Mouse (Mus musculus): ENCODE data around the gene Sync.
A peak's percentile ranks its signal among the peaks of the same experiment; 100 is the strongest.

The Sync gene

DNA sequence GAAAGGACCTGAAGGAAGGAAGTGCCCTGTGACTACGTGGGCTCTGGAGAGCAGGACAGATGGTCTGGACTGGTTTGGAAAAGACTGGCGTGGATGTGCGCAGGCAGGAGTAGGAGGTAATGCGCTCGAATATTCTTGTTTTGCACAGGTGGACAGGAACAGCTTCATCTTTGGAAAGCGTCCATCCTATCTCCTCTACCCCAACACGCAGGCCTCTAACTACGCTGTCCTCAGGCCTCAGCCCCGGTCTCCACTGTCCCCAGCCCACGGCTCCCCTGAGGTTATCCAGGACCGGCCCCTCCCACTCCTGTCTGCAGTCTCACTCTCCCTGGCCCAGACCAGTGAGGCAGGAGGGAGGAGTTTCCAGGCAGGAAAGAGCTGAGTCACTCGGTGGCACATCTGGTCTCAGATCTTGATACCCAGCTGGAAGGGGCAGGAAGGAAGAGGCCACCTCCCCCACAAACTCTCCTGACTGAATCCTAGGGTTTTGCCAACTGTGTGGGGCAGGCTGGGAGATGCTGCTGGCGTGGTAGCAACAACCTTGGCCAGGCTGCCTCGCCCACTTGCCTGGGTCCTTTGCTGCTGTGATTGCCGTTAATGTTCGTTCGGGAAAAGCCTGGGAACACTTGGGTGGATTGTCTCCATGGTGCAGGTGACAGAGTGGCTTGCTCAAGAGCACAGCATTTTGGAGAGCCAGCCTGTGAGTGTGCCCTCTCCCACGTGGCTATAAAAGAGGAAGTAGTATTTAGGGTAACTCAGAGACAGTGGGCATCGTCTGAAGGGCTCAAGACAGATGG, 24.0 kb upstream of the Sync start:
- DNase-seq, result peak; percentile 65

GRCm38 (mm10) chr4:129266191-129266590, 21.2 kb upstream of the Sync start:
- DNase-seq, result no peak

DNA sequence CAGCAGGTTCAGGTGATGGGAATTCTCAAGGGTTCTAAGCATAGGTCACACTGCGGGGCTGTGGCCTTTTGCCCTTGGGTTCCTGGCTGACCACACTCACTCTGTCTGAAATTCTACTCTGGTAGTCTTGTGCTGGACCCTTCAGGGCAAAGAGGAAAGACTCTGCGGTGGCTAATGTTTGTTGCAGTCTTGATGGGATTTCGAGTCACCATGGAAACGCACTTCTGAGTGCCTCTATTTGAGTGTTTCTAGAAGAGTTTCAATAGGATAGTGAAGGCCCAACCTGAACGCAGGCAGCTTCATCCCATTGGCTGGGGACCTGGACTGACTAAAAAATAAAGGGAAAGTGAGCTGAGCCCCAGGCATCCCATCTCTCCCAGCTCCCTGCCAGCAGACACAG, 20.6 kb upstream of the Sync start:
- DNase-seq, result no peak

- no peak for DNase-seq
Measured at GRCm38 (mm10) chr4:129268698-129269097, 18.7 kb upstream of the Sync start.

DNA sequence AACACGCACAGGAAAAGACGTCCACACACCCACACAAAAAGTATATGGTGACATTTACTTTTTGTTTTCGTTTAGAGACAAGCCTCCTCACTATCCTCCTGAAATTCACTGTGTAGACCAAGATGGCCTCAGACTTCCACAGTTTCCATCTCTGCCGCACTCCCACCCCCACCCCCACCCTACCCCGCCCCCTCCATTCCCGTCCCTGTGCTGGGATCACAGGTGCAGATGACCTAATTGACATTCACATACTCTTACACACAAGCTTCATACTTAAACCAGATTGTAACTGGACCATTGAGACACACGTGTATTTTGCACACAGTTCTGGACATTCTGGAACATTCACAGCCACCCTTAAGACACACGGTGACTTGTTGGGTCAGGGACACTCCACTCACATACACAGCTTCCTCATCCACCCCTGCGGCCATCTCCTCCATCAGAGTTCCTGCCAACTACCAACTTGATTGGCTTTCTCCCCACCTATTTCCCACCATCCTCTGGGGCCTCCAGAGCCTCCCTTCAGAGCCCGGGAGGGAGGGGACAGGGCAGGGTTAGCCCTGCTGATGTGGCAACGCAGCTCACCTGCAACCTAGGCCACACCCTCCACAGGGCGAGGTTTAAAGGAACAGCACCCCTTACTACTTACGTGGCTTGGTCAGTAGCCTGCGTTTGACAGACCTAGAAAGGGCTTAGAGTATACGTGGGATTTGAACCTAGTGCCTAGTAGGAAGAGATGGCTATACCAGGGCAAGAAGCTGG, 15.2 kb upstream of the Sync start:
- DNase-seq, result no peak

- no peak for DNase-seq
Measured at GRCm38 (mm10) chr4:129272756-129273046, 14.7 kb upstream of the Sync start.

DNA sequence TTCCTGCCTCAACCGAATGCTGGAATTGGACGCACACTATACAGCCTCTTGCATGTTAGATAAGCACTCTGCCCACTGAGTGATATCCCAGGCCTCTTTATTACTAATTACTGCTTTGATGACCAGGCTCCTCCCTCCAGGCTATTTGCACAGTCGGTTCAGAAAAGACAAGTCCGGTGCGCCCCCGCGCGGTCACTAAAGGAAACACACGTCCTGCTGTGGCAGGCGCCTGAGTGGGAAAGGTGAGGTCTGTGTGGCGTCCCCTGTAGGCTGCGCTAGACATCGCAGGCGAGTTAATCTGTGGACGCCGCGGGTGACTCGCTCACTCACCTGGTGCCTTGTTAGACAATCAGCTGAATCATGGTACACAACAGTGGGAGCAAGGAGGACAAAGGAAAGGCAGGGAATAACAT, 11.0 kb upstream of the Sync start:
- peak; percentile 93 for DNase-seq

DNA sequence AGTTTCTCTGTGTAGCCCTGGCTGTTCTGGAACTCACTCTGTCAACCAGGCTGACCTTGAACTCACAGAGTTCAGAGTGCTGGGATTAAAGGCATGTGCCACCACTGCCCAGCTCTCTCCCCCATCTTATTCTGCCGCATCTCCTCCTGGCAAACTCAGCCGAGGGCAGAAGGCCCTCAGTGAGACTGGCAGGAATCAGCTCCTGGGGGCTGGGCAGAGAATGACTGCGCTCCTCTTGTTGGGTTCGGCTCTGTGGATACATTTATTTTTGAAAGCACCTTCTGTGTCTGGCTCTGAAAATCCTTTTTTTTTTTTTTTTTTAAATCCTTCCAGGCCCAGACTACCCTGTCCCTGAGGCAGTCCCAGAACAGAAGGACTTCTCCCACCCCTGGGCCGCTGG, 4.6 kb upstream of the Sync start:
- DNase-seq, result no peak

DNA sequence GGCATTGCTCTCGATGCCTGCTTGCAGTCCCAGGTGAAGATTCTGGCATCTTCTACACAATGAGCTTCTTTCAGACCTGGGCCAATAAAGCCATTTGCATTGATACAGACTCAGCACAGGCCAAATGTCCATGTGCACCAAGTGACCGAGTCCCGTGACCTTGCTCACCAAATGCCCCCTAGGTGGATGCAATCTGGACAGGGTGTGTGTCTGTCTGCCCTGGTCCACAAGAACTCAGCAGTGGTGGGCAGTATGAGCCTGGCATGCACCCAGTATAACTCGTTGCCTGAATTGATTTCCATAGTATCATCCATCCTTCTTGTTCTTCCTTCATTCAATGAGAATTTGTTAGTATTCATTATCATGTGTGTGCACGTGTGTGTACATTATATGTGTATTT, 4.2 kb upstream of the Sync start:
- no peak for DNase-seq

- no peak for DNase-seq
Measured at GRCm38 (mm10) chr4:129284685-129285084, 2.7 kb upstream of the Sync start.

DNA sequence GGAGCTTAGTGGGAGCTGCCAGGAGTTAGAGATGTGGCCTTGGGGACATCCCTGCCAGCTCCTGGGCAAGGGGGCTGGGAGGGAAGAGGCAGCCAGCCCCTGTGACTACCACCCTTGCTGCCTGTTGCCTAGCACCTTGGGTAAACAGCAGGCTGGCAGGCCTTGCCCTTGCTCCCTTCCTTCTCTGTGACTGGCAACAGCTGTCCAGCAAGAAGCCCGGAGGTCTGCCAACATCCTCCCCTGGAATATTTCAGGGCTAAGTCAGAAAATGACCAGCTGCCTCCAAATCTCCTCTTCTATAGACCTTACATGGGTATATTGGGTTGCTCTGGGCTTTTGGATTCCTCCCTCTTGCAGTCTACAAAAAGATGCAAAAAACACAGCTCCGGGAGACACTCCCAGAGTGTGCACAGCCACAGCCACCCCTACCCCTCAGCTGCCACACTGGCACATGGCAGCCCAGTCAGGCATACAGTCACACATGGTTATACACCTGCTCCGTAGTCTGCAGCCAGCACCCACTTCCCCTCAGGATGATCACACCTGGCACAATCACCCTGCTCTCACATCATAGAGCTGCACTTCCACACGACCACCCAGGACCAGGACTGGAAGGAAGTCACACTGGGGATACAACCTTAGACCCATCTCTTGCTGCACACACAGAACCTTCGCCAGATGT, 1.3 kb upstream of the Sync start:
- no peak for DNase-seq

DNA sequence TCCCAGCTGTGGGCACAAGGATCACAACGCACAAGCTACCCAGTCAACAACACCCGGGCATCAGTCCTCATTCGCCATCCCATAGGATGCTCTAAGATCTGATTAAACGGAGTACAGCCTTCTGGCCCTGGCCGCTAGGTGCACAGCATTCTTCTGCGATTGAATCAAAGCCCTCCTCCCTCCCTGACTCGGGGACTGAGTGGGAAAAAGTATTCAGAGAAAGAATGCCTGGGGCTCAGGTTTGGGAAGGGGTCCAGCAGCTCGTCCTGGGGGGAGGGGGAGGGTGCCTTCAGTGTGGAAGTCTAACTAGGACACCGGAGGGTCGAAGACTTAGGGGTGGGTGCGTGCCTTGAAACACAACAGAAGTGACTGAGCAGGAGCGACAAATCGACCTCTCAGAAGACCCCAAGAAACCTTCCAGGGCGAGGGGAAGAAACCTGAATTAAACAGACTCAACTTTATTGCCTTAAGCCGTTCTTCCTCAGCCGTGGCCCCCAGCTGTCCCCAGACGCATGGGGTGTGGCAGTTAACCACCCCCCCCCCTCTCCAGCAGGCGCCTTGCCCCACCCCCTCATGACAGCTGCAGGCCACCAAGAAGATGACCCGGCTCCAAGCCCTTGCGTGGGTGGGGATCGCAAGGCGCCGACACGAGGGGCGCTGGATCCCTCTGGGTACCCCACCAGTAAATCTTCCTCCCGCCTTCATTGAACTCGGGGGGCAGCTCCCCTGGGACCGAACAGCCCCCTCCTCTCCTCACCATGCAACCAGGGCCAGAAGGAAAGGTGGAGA, 540 bp upstream of the Sync start:
- DNase-seq, result no peak

GRCm38 (mm10) chr4:129288067-129288466, 650 bp downstream of the Sync start:
- DNase-seq, result no peak

DNA sequence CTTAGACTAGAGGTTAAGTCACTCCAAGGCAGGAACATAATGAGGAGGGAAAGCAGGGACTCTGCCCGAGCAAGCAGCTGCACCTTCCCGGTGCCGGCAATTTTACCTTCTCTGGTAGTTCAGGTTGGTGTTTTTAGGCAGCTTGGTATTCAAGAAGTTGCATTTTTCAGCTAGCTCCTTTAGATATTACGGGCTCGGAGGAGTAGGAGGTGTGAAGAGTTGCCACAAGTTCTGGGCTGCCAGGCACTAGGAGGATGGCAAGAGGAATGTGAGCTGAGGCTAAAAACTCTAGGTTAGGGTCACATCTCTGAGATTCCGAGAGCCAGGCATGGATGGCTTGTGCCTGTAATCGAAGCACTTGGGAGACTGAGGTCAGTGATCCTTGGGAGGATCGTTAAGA, 2.3 kb downstream of the Sync start:
- no peak for DNase-seq

DNA sequence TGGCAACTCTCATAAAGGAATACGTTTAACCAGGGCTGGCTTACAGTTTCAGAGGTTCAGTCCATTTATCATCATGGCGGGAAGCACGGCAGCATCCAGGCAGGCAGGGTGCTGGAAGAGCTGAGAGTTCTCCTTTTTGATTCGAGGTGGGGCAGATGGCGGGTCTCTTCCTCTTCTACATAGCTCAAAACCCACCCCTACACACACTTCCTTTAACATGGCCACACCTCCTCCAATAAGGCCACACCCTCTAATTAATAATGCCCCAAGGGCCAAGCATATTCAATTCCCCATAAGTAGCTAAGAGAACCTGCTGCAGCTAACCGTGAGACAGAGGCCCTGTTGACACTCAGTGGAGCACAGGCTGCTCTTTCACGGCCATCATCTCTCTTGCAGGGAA, 5.4 kb downstream of the Sync start:
- no peak for DNase-seq

GRCm38 (mm10) chr4:129293702-129294101, 6.3 kb downstream of the Sync start:
- no peak for DNase-seq

- no peak for DNase-seq
Measured at GRCm38 (mm10) chr4:129295188-129295587, 7.8 kb downstream of the Sync start.

DNA sequence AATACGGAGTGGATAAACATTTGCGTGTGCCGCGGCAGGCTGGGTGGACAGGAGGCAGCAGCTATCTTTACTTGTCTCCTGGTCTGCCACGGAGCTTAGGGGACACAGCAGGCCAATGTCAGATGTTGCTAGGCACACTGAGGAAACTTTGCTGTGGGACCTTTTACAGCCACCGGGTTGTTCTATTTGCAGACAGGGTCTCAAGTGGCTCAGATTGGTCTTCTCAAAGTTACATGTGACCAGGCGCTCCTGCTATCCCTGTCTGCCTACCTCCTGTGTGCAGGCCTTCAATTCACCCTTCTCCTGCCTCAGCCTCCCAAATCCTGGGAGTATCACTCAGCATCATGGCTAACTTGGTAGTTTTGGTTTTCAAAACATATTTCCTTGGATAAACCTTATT, 8.6 kb downstream of the Sync start:
- DNase-seq, result no peak

DNA sequence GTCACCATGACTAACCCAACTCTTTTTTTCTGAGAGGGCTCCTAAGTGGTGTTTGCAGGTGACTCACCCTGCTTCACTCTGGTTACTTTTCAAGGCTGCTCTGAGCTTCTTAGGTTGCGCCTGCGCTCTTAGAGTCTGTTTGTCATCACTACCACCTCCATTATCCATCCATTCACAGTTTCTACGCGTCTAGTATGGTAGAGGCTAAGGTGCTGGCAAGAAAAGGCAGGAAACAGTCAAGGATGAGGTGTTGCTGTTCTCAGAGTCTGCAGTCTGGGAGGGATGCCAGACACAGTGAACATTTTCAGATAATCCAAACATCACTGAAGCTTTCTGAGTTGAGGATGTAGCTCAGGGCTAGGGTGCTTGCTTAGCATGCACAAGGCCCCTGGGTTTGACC, 10.3 kb downstream of the Sync start:
- no peak for DNase-seq

GRCm38 (mm10) chr4:129299121-129299520, 11.7 kb downstream of the Sync start:
- DNase-seq, result no peak

DNA sequence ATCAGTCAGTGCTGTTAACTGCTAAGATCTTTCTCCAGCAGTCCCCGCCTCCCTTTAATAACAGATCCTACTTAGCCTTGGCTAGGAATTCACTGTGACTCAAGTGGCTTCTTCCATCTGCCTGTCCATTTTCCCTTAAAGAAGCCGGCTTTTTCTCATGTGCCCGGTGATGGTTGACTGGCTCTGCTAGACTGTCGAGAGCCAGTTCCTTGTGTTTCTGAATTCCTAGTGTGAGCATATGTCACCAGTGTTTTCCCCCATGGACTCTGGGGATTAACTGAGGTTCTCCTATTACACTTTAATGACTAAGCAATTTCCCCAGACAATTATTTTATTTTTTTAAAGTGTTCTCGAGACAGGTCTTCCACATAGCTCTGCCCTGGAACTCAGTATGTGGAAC, 16.0 kb downstream of the Sync start:
- DNase-seq, result no peak

DNA sequence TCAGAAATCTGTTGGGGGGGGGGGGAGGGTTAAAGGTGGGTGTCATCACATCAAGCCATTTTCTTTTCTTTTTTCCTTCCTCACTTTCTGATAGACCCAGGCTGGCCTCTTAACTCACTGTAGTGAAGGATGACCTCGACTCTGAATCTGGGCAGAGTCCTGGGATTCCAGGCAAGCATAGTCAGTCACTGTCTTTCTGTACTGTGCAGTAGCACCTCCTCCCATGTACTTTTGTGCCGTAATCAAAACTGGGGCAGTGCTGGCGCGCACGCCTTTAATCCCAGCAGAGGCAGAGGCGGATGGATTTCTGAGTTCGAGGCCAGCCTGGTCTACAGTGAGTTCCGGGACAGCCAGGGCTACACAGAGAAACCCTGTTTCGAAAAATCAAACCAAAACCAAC, 16.4 kb downstream of the Sync start:
- DNase-seq, result no peak

GRCm38 (mm10) chr4:129304306-129304705, 16.9 kb downstream of the Sync start:
- DNase-seq, result no peak

Measured in thymus, postnatal 25 days (tissue).